Mouse (Mus musculus): Measurements from ENCODE around the gene Idi2. TPM values are rescaled to one million over a fixed set of nuclear protein-coding genes. Genes with fewer than 3 reads are reported as not detected.
"Not testable (repeated sequence)": the region's sequence is repeated elsewhere in the genome, so short reads cannot be mapped to it uniquely, and the experiment has no call there.

Gene Idi2
- not detected for total RNA-seq (2021)

GRCm38 (mm10) chr13:8952563-8952962 is at the start of gene Idi2:
TSS of gene Idi2 (plus strand) at chr13:8952863.
- DNase-seq (ENCODE audit: low spot score in 2 of 2); intact Hi-C loops (cut with DNase I): not testable (repeated sequence)

DNA sequence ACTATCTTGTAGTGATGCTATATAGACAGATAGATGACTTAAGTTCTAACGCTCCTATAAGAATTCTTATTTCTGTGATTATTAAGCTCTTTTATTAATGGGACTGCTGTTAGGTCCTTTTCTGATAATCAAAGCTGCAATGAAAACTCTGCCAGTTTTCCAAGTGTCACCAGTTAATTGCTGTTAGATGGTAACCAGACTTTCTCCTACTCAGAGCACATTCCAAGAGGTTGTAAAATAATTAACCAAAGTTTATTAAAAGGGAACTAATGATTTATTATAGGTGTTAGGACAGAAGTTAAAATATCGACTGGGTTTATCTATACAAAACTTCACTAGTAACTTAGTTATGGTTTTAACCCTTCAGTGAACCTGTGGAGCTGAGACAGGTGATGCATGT is 46.7 kb upstream of the Idi2 start:
- intact Hi-C loops (cut with DNase I); DNase-seq (ENCODE audit: low spot score in 2 of 2): not testable (repeated sequence)

GRCm38 (mm10) chr13:8913890-8914289 is 38.8 kb upstream of the Idi2 start:
- DNase-seq (ENCODE audit: low spot score in 2 of 2); intact Hi-C loops (cut with DNase I): not testable (repeated sequence)

DNA sequence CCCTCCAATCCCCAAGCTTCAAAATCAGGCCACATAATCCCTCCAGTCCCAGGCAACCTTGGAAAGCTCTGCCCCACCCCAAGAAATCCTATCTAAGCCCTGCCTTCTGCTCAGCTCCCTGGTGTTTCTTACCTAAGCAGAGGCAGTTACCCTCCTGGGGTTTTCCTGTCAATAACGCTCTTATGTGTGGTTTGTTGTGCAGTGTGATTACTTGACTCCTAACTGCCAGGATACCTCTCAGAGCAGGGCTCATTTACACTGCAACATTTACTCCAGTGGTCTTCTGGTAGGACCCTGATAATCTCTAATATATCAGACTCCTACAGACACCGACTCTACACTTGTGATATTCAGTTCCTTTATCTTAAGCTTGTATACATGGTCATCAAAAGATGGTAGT is 19.2 kb upstream of the Idi2 start:
- intact Hi-C loops (cut with DNase I): no loop called here
- no peak for DNase-seq (ENCODE audit: low spot score in 2 of 2)

- intact Hi-C loops (cut with DNase I); DNase-seq (ENCODE audit: low spot score in 2 of 2): not testable (repeated sequence)
These were observed 15.0 kb upstream of the Idi2 start for GRCm38 (mm10) chr13:8937611-8938140.

GRCm38 (mm10) chr13:8941110-8941509 is 11.6 kb upstream of the Idi2 start:
- intact Hi-C loops (cut with DNase I); DNase-seq (ENCODE audit: low spot score in 2 of 2): not testable (repeated sequence)

GRCm38 (mm10) chr13:8941701-8942100 is 11.0 kb upstream of the Idi2 start:
- DNase-seq (ENCODE audit: low spot score in 2 of 2); intact Hi-C loops (cut with DNase I): not testable (repeated sequence)

- intact Hi-C loops (cut with DNase I); DNase-seq (ENCODE audit: low spot score in 2 of 2): not testable (repeated sequence)
These were observed 8.8 kb upstream of the Idi2 start for GRCm38 (mm10) chr13:8943828-8944227.

- intact Hi-C loops (cut with DNase I); DNase-seq (ENCODE audit: low spot score in 2 of 2): not testable (repeated sequence)
These were observed 4.5 kb upstream of the Idi2 start, which contains the start of gene Gm9745 for GRCm38 (mm10) chr13:8948131-8948530. TSS of gene Gm9745 (minus strand) at chr13:8948231.

DNA sequence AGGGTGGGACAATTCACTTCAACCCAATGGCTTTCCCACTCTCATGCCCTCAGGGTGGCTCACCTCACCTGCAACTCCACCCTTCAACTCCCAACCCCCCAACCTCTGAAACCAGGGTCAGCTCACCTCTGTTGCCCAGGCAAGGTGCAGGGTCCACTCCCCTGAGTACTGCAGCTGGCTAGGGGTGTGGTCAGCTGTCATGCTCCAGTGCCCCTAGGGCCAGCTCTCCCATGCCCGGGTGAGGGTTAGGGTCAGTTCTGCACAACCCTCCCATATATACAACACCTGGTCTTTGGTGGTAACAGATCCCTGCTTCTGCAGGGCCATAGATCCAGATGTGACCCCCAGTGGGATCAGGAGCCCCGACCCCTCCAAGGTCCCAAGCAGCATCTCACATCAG is 2.5 kb downstream of the Idi2 start:
- intact Hi-C loops (cut with DNase I); DNase-seq (ENCODE audit: low spot score in 2 of 2): not testable (repeated sequence)

DNA sequence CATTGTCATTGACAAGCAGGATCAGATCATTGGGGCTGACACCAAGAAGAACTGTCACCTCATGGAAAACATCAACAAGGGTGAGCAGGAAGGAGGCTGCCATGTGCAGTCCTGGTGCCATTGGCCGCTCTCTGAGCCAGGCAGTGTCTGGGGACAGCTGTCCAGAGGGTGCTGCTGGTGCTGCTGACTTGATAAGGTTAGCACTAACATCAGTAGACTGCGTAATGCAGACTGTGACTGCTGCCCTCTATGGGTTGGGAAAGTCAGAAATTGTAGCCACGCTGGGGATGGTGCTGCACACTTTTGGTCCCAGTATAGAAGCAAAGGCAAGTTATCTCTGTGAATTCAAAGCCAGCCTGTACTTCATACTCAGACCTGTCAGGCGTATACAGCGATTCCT is 4.2 kb downstream of the Idi2 start:
- DNase-seq (ENCODE audit: low spot score in 2 of 2); intact Hi-C loops (cut with DNase I): not testable (repeated sequence)

DNA sequence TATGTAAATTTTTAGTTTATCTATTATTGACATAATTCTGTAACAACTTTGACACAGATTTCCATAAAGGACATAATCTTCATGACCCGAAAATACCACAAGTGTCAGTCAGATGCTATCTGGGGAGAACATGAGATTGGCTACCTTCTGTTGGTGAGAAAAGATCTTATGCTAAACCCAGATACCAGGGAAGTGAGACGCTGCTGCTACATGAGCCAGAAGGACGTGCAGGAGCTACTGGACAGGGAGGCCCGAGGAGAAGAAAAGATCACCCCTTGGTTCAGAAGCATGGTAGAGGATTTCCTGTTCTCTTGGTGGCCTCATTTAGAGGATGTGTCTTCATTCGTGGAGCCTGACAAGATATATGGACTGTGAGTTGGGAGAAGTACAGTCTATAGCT is 6.4 kb downstream of the Idi2 start:
- DNase-seq (ENCODE audit: low spot score in 2 of 2); intact Hi-C loops (cut with DNase I): not testable (repeated sequence)

GRCm38 (mm10) chr13:8959554-8959953 is 6.9 kb downstream of the Idi2 start:
- intact Hi-C loops (cut with DNase I); DNase-seq (ENCODE audit: low spot score in 2 of 2): not testable (repeated sequence)

GRCm38 (mm10) chr13:8961128-8961888 is 8.6 kb downstream of the Idi2 start:
- intact Hi-C loops (cut with DNase I); DNase-seq (ENCODE audit: low spot score in 2 of 2): not testable (repeated sequence)

DNA sequence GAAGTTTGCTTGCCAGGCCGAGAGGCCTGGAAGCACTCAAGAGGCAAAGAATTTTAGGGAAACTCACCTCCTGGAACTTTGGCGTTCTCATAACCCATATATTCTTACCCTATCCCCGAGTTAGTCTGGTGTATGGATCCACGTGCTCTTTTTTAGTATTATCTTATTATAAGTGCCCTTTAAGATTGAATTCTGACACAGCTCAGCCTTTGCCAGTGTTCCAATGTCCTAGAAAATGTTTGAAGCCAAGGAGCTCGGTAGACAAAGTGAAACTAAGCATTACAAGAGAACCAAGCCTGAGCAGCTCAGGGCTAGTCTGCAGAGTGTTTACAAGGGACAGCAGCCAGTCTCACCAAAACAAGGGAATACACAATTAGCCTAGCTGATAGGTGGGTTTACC is 9.6 kb downstream of the Idi2 start:
- intact Hi-C loops (cut with DNase I): not testable (repeated sequence)

GRCm38 (mm10) chr13:8965224-8965623 is 12.6 kb downstream of the Idi2 start:
- intact Hi-C loops (cut with DNase I): no loop called here
- DNase-seq (ENCODE audit: low spot score in 2 of 2): no peak

More for the DNA sequence above, 9.6 kb downstream of the Idi2 start:
- DNase-seq (ENCODE audit: low spot score in 2 of 2): not testable (repeated sequence)

GRCm38 (mm10) chr13:8967742-8968141 is 15.1 kb downstream of the Idi2 start:
- no peak for DNase-seq (ENCODE audit: low spot score in 2 of 2)
- intact Hi-C loops (cut with DNase I): no loop called here

GRCm38 (mm10) chr13:8972369-8972768 is 19.7 kb downstream of the Idi2 start:
- intact Hi-C loops (cut with DNase I): no loop called here
- DNase-seq (ENCODE audit: low spot score in 2 of 2): no peak

GRCm38 (mm10) chr13:8972972-8973371 is 20.3 kb downstream of the Idi2 start:
- intact Hi-C loops (cut with DNase I): no loop called here
- DNase-seq (ENCODE audit: low spot score in 2 of 2): no peak

DNA sequence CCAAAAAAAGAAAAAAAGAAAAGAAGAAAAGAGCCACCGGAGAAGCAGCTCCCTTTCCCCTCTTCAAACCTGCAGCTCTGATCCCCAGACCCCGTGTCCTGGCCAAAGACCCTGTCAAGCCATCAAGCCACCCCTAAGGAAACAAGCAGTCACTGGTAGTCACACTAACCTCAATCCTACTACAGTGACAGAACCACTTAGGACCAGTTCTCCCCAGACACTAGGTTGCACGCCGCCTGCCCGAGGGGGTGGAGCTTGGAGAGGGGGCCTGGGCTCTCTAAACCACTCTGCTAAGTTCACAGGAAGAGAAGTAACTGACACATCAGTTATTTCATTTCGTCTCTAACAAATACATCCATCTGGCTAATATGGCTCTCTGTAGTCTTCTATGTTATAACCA is 39.6 kb downstream of the Idi2 start:
- DNase-seq (ENCODE audit: low spot score in 2 of 2): no peak
- intact Hi-C loops (cut with DNase I): loop anchor here (10.0 kb wide), 1 partner anchor 107 kb away; the partner anchor contains the start of gene Idi1

Measured in left cerebral cortex, postnatal 36 days (tissue).